ENCODE assay signal across 8 mouse cellular contexts in genomic region chr12:80791571-80792444, GRCm38 (mm10). TPM values are rescaled to one million over a fixed set of nuclear protein-coding genes. Genes with fewer than 3 reads are reported as not detected.
DNase-seq lines count a peak whose midpoint lies in the region; ATAC-seq lines count a peak whose summit lies in the region.

No protein-coding gene starts in this region.

- intact Hi-C loops in heart, postnatal 25 days (cut with DNase I), result loop anchor here (2.0 to 5.0 kb wide), 2 partner anchors 19 to 40 kb away; no protein-coding TSS in a partner anchor

- peak; percentile 89 for DNase-seq in heart, adult 11 months
- no peak for DNase-seq in heart, postnatal 25 days (ENCODE audit: low spot score)
- DNase-seq in adipocyte (ENCODE audit: low spot score), result peak; percentile 69
- DNase-seq in kidney, postnatal 4 days, result peak; percentile 39 to 51
- peak; percentile 53 for DNase-seq in naive thymus-derived CD4-positive, alpha-beta T cell, adult 2 months (ENCODE audit: low read depth)
- DNase-seq in right cerebral cortex, postnatal 4 days, result no peak
- DNase-seq in layer of hippocampus, adult 8-10 months (ENCODE audit: low spot score in 2 of 2), result no peak

- H3K27me3 ChIP-seq in heart, embryonic 11.5 days (ENCODE audit: control insufficient read depth, insufficient read depth, low read length), result no peaks in the 10 kb centered on the region

- ATAC-seq in heart, embryonic 11.5 days (replicated peaks; ENCODE audit: insufficient number of reproducible peaks, low FRiP score, low TSS enrichment), result no peak

- 42% methylated on average over 6 of the region's 6 CpGs for WGBS in heart, embryonic 11.5 days (ENCODE audit: insufficient replicate concordance)

- H3K4me3 ChIP-seq in heart, embryonic 11.5 days (ENCODE audit: low read depth, low read length), result peak overlapping the region; percentile 98

- no peaks in the 10 kb centered on the region for H3K36me3 ChIP-seq in heart, embryonic 11.5 days (ENCODE audit: control insufficient read depth, insufficient read depth, low read length)

- H3K9me3 ChIP-seq in heart, embryonic 11.5 days (replicated peaks; ENCODE audit: control insufficient read depth, low read length), result no peaks in the 10 kb centered on the region

- H3K27ac ChIP-seq in heart, embryonic 11.5 days (ENCODE audit: low read depth, low read length), result peak overlapping the region; percentile 38; the same call in 1 of the 2 replicates

- peak overlapping the region; percentile 75 for H3K4me2 ChIP-seq in heart, embryonic 11.5 days

- peaks cover 29% of the 10 kb centered on the region for H3K4me1 ChIP-seq in heart, embryonic 11.5 days (ENCODE audit: control insufficient read depth, insufficient read depth, low read length)

- H3K9ac ChIP-seq in heart, embryonic 11.5 days (ENCODE audit: low read depth, low read length), result peak overlapping the region; percentile 97

RNA-seq across cellular contexts. Expression of gene Susd6, which starts 1.5 kb away (rescaled TPM):
- total RNA-seq in heart, postnatal 25 days (2021), result 10 to 100 TPM; 62.5 to 69.1 TPM
- 17.7 and 20.4 TPM in 2 replicates for polyA plus RNA-seq in heart, embryonic 11.5 days (2014; fragmentation: Nextera tagmentation; extraction: Ambion mirVana)
- total RNA-seq in layer of hippocampus, adult 8-10 months (2022), result 10 to 100 TPM; 62.8 to 67.0 (median 65.0) TPM

RNA-seq across cellular contexts. Expression of gene Ccdc177, which starts 31.3 kb away (rescaled TPM):
- under 1 TPM; 0.06 to 0.08 TPM for total RNA-seq in heart, postnatal 25 days (2021)
- polyA plus RNA-seq in heart, embryonic 11.5 days (2014; fragmentation: Nextera tagmentation; extraction: Ambion mirVana), result 0.04 TPM in 1 of 2 replicates, not detected in the other
- total RNA-seq in layer of hippocampus, adult 8-10 months (2022), result 10 to 100 TPM; 15.1 to 16.6 (median 15.8) TPM

Comparison
In these comparisons a context has a peak if more than half of its experiments do, and no peak if none do; other contexts are left out.
1. DNase-seq: peak in heart, adult 11 months (single experiment), adipocyte (single experiment), kidney, postnatal 4 days (2 of 2) and naive thymus-derived CD4-positive, alpha-beta T cell, adult 2 months (single experiment); none in heart, postnatal 25 days (single experiment), right cerebral cortex, postnatal 4 days (single experiment) and layer of hippocampus, adult 8-10 months (0 of 2).
2. RNA of gene Ccdc177, which starts 31.3 kb away (total RNA-seq): 15.1 to 16.6 TPM in layer of hippocampus, adult 8-10 months; 0.06 to 0.08 TPM in heart, postnatal 25 days; every median in the first group is over 10 times any median in the second.